Mouse (Mus musculus) megakaryocyte, embryonic 14.5 days (primary cell): ENCODE measurements around the gene Aplp2.

Experiments
- FLI1 ChIP-seq: IDR thresholded peaks from 2 replicates; pipeline ENCODE4 v1.6.1; 2012; ENCODE audit warnings: low read length, inconsistent platforms, mixed read lengths
- GATA1 ChIP-seq: IDR thresholded peaks from 3 replicates; pipeline ENCODE4 v1.6.1; 2012; ENCODE audit warnings: mixed read lengths, low read length, inconsistent platforms, borderline replicate concordance

GRCm38 (mm10) chr9:31197782-31198181, 13.8 kb downstream of the Aplp2 start:
- TF ChIP-seq FLI1 (no peak), GATA1 (no peak)
